Mouse (Mus musculus) T-helper 1 cell (primary cell): Measurements from ENCODE around the gene Ttll5.

ENCODE experiments used
- in situ Hi-C: fragments of 300-600 bp; cut with MboI, MseI; formaldehyde crosslinking; loops from one replicate; pipeline ENCODE4 v1.15.1; 2025; ENCODE audit warnings: high pct_unique_total_duplicates

Gene Ttll5

DNA sequence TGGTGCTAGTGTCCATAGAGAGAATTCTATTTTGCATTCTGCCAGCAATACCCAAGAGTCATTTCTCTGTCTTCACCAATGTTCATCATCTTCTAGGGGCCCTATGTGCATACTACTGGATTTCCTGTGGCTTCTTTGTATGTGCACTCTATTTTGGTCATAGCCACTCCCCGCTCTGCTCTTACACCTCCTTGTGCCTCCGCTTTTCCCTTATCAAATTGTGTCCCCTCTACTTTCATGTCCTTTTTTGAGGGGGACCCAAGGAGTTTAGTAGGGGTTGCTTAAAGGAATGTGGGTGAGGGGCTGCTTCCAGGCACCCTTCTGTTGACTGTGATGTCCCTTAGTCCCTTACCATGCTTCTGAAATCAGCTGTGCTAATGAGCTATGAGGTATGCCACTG lies 222.3 kb downstream of the Ttll5 start:
- in situ Hi-C loops: no loop called here

DNA sequence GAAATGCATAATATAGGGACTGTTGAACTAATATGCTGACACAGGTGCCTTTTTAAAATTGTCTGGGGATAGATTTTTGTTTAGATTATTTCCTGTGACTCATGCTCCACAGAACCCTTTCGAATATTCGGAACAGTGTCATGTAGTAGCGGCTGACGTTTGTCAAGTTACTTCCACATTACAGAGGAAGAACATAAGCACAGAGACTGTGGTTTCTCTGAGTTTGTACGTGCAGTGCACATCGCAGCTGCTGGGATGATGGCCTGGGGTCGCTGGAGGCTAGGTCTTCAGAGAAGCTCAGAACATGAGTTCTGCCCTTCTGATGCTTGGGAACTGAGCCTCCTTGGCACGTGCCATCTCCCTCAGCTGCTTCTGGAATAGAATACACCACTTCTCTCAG lies 222.9 kb downstream of the Ttll5 start:
- in situ Hi-C loops: no loop called here

DNA sequence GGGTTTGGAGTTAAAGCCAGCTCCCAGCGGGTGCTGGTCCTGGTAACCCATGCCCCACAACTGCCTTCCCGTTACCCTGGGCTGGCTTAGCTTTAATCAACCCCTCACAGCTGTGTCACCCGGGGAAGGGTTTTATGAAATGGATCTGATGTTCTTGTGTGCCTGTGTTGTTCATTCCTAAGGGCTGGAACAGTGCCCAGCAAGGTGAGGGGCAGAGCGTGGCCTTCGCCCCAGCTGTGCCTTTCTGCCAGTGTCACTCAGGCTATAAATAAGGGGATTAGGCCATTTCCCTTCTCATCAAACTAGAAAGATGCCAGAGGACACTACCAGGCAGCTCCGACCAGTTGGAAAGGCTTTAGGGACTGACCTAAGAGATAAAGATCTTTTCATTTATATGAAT lies 225.4 kb downstream of the Ttll5 start:
- in situ Hi-C loops: no loop called here

DNA sequence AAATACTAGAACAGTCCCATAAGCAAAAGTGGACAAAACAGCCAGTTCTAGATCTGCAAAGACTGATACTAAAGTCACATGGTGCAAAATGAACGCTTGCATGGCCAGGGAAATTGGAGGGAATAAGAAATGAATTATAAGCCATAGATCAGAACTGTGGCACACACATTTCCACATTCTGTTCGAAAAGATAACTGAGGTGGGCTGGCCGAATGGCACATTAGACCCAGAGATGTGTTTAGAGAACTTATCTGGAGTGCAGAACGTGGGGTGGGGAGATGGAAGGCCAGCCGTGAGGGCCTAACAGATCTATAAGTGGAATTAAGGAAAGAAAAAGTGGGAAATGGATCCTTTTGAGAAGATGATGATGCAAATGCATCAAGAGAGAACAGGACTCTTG lies 227.0 kb downstream of the Ttll5 start:
- in situ Hi-C loops: no loop called here

DNA sequence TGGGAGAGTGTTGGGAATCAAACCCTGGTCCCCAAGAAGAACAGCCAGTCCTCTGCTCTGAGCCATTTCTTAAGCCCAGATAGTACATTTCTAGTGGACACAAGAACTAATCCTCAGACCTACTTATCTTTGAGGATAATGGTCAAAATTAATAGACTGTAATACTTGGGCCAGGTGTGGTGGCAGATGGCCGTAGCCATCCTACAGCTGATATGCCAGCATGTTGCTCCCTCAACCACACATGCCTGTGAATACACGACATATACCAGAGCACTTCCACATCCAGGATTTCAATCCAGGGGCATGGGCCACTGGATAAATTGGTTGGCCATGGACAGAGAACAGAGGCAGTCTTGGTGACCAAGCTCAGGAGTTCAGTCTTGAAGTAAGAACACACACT lies 230.8 kb downstream of the Ttll5 start:
- in situ Hi-C loops: no loop called here

DNA sequence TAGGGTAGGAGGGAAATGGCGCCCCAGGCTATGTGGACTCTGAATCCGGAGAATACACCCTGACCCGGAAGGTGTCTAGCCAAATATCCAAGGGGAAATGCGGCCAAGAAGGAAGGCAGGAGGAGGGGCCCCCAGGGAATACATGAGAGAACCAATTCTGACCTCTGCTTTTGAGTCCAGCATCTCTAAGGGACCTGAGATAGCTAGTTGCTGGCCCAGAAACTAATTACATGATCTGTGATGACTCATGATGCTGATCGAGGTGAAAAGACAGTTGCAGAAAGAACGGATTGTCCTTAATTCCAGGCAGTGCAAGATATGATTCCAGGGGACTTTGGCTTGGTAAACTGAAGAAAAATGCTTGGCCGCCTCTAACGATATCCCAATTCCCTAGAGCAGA lies 232.5 kb downstream of the Ttll5 start:
- in situ Hi-C loops: no loop called here

DNA sequence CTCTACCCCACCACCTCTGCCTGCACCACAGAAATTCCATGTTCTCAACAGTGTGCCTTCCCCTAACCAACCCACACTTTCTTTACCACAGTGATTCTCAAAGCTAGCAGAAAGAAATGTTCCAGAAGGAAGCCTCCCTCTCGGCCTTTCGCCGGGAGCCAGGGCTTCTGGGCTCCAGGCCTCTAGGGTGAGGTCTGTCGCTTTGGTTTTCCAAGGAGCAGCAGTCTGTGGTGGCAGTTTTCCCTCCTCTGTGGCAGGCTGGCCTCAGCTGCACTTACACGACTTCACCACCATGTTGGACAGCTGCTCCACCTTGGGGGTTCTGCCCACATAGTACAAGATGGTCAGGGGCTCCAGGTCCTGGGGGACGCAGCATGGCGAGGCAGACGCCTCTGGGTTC lies 233.1 kb downstream of the Ttll5 start:
- in situ Hi-C loops: no loop called here

DNA sequence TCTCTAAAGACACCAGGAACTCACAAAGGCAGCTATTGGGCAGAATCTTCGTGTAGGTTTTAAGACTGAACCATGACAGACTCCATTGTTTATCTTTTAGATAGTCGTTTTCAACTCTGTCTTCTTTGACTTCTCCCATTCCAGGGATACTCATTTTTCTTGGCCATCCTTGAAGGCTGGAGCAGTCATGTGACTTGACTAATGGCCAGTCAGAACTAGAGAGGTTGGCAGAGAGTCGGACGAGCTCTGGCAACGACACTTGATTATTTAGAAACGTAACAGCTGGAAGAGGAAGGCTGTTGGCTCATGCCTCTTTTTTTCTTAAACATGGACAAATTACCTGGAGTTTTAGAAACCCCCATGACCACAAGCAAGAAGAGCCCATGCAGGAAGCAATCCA lies 234.9 kb downstream of the Ttll5 start:
- in situ Hi-C loops: no loop called here

DNA sequence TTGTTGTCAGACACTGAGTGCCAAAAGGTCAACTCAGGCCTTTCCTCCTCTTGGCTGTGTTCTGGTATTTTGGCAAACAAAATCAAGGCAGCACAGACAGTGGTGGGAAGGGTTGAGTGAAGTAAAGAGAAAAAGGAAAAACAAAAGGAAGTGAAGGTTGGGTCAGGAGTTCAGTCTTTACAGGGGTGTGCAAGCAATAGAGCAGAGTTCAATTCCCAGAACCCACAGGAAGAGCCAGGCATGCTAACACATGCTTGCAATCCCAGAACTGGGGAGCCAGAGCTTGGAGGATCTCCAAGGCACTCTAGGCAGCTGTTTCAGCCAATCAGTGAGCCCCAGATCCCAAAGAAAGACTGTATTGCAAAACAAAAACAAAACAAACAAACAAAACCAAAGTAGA lies 240.3 kb downstream of the Ttll5 start:
- in situ Hi-C loops: no loop called here

DNA sequence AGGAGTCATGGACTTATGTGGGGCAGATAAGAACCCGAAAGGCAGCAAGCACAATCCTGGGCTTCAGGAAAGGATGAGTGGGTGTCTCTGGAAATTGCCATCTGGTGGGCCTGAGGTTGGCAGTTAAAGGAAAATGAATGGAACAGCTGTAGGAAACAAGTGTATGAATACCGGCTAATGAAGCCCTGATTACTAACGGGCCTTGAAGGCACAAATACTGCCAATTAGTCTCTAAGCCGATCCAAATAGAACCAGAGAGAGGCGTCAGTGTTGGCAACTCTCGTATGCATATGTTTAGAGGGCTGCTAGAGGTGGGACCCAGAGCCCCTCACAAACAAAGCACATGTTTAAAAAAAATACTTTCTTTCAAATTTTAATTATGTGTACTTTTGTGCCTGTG lies 247.0 kb downstream of the Ttll5 start:
- in situ Hi-C loops: loop anchor here (10.0 kb wide), 2 partner anchors 227 to 387 kb away; partner anchors contain the start of gene Batf

DNA sequence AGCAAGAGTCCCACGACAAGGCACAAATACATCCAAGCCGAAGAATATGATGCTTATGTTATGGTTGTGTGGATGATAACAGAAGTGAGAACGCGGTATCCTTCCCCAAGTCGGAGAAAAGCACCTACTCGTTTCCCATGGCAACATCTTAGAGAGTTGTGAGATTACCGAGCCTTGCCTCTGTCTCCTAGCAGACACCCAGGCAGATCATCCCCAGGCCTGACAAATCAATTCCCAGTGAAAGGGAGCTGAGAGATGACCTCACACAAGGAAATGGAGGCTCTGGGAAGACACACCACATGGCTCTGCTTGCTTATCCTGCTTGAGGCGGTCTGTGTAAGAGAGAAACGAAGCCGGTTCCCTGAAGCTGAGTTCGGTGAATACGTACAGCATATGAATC lies 250.2 kb downstream of the Ttll5 start:
- in situ Hi-C loops: loop anchor here (5.0 to 10.0 kb wide), 3 partner anchors 117 to 390 kb away; partner anchors contain the start of gene Batf

DNA sequence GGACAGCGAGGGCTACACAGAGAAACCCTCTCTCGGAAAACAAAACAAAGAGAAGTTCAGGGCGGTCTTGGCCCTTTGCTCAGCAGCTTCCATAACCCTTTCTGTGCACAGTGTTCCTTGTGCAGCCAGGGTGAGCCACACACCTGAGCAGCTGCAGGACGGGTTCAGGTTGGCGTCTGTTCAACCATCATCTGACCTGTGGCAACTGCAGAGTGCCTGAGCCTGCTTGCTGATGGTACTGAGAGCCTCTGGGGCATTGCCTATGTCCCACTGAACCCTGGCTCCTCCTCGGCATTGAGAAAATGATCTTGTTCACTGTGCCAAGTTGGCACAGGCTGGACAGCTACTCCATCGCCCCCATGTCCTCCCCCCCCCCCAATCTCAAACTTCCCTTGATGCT lies 250.9 kb downstream of the Ttll5 start:
- in situ Hi-C loops: loop anchor here (5.0 to 10.0 kb wide), 3 partner anchors 118 to 391 kb away; partner anchors contain the start of gene Batf

DNA sequence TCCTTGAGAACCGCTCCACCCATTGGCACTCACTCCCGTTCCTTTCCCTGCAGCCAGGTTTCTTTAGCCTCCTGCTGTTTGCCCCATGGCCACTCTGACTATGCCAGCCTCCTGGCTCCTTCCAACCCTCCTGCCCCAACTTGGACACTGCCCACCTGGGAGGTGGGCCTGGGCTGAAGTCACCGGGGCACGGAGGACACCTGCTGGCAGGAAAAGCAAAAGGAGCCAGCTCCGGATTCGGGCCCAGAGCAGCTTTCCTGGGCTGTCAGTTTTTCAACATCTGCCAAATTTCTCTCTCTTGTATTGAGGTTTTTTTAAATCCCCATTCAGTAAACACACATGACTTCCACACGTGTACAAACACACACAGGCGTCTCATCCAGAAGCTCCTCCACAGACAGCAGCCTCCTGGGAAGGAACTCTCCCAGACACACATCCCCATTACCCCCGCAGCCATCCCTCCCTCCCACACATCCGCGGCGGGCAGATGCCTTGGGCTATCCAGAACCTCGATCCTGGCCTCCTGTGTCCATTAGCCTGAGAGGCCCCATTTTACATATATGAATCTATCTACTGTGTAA lies 252.0 kb downstream of the Ttll5 start:
- in situ Hi-C loops: loop anchor here (5.0 to 10.0 kb wide), 3 partner anchors 119 to 392 kb away; partner anchors contain the start of gene Batf

DNA sequence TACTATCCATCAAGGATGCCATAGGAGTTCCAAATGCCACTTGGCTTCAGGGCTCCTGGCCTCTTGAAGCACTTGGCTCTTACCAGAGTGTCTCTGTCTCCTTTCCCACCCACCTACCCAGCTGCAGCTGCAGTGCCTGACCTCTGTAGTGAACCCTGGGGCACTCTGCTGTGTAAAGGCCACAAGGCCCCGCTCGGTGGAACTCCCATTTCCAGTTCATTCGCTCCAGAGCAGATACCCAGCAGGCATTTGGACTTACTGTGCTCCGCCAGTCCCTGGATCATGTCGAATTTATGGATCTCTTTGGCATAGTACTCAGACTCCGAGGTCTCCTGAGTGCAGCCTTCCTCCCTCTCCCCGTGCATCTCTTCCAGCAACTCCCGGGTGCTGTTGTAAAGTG lies 252.9 kb downstream of the Ttll5 start:
- in situ Hi-C loops: loop anchor here (5.0 to 10.0 kb wide), 3 partner anchors 120 to 393 kb away; partner anchors contain the start of gene Batf

DNA sequence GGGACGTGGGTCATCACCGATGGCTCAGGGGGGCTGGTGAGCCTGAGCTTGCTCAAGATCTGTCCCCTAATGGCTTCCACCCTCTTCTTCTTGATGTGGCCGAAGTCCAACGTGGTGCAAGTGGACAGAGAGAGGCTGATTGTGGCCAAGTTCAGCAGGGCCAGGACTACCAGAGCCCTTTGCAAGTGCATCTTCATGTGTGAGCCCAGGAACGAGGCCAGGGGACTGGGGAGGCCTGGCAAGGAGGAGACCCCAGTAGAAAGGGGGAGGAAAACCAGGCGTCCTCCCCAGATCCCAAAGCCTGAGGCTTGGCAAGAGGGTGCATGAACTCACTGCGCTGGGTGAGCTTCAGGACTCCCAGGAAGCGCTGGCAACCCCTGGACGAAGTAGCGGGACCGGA lies 253.3 kb downstream of the Ttll5 start:
- in situ Hi-C loops: loop anchor here (5.0 to 10.0 kb wide), 3 partner anchors 120 to 393 kb away; partner anchors contain the start of gene Batf

DNA sequence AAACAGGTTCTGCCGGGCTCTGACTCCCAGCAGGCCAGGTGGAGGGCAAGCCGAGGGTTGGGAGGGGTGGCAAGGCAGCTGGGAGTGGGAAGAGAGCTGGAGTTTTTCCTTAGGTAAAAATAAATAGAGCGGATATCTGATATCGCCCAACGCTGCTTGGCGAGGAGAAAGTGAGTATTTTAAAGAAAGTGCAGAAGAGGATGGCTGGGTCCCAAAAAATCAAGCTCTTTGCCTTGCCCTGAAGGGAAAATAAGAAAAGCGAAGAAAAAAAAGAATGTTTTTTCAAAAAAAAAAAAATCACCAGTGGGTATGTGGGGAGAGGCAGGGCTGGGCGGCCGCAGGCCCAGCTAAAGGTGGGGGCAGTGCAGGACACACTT lies 253.7 kb downstream of the Ttll5 start:
- in situ Hi-C loops: loop anchor here (5.0 to 10.0 kb wide), 3 partner anchors 121 to 393 kb away; partner anchors contain the start of gene Batf

DNA sequence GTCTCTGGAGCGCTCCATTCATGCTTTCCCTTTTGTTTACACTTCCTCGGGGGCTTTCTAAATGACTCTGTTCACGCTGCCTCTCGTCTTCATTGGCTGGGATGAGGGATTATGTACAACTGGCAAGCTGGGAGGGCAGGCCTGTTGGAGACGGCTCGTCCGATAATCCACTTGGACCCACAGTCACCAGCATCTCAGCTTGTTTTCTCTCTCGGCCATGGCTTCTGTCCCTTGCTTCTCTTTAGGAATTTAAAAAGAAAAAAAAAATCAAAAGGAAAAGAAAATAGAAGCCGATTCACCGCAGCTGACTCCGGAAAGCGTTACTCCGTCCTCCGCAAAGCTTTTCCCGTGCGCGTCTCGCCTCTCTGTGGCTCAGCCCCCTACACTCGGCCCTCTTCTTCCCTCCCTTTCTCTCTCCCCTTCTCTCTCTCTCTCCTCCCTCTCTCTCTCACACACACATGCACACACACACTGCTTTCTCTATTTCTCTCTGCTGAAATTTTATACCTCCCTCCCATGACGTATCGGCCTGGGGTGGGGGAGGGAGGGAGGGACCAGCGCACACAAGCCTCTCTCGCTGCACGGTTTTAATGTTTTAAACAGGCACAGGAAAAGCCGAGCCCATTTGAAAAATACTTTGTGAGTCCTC lies 254.2 kb downstream of the Ttll5 start, which contains the start of gene Tgfb3:
Gene Tgfb3 (minus strand): TSS at position 489 of the 649 bp plus-strand sequence.
- in situ Hi-C loops: loop anchor here (5.0 to 10.0 kb wide), 3 partner anchors 121 to 394 kb away; partner anchors contain the start of gene Batf

DNA sequence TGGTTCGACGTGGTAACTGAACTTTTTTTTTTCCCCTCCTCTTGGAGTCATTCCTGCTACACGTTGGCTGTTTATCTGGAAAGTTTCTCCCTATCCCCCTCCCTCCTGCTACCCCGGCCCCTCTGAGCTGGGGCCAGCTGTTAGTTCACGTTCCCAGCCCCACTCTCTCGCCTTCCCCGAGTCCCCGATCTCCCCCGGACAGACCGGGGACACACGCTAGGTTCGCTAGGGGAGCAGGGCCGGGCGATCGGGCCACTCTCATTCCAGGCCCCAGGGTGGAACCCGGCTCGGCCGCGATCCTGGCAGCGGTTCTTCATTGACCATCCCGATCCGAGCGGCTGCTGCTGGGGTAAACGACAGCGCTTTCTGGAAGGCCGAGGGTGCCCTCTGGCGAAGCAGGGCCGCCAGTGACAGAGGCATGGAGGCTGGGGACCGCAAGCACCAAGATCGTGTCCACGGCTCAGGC lies 254.8 kb downstream of the Ttll5 start:
- in situ Hi-C loops: loop anchor here (5.0 to 10.0 kb wide), 3 partner anchors 122 to 394 kb away; partner anchors contain the start of gene Batf

DNA sequence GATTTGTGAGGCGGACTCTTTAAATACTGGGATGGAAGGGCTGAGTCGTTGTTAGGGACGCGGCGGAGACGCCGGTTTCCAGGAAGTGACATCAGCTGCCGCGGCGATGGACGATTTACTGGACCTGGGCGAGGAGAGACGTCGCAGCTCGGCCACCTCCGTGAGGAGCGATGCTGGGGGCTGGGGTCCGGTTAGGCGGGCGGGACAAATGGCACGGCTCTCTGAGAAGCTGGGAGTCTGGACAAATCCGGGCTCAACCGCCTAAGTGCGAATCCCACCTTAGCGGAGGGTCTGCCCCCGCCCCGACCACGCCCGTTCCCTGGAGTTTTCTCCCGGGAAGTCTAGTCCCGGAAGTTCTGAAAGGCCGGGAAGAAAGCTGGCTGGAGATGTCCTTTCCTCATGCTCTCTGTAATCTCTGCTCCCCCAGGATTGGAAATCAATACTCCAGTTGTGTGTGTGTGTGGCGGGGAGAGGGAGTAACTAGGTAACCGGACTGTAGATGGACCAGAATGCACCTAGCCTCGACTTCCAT lies 258.1 kb downstream of the Ttll5 start, which contains the start of gene Ift43:
Gene Ift43 (plus strand): TSS at position 61 of the 532 bp plus-strand sequence.
- in situ Hi-C loops: no loop called here

DNA sequence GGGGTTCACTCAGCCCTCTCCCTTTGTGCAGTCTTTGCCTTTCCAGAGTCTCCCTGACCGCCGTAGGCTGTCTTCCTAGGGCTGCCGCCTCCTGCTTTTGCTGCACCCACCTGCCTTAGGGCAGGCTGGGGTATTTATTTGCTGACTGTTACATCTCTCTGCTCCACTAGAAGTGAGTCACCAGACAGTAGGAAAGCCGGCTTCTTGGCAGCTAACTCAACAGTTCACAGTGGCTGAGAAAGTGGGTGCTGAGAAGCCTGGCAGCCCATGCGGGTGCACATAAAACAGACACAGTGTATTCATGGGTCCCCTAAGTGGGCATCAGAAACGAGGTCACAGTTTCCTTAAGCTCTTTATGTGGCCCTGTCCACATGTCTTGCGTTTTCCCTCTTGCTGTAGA lies 261.4 kb downstream of the Ttll5 start:
- in situ Hi-C loops: no loop called here

DNA sequence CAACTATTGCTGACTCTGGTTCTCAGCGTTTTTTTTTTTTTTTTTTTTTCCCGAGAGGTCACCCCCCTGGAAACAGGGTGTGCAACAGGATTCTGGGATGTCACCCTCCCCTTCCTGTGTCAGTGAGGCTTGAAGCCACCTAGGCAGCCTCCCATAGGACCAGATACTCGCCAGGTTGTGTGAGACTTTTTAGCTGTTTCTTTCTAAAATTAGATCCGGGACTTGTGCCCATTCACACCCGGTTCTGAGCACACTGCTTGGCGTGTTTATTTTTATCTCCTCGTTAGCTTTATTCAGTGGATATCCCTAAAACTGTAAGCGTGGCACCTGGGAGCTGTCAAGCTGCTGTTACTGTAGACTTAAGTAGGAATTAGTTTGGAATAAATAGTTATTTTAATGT lies 262.1 kb downstream of the Ttll5 start:
- in situ Hi-C loops: no loop called here

DNA sequence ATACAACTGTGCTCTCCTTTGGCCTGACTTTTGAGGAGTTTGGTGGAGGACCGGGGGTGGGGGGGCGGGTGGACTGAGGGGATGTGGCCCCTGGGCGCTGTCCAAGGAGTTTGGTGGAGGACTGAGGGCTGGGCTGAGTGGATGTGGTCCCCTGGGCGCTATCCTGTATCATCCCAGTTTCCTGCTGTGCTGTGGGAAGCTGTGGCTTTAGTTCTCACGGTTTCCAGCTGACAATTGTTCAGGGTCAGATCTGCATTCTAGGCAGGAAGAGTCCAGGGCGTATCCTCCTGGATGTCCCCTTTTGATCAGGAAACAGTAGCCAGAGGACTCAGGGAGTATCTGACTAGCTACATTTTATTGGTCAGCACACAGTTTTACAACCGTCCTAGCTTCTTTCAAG lies 263.6 kb downstream of the Ttll5 start:
- in situ Hi-C loops: no loop called here
